Mouse (Mus musculus) embryonic facial prominence, embryonic 14.5 days (tissue): Measurements from ENCODE around the gene Atp6v0b. TPM values are rescaled to one million over a fixed set of nuclear protein-coding genes. Genes with fewer than 3 reads are reported as not detected.
A peak's percentile ranks its signal among the peaks of the same experiment; 100 is the strongest.

Experiments
- ATAC-seq: fragments of 200-750 bp; cut with Nextera tagmentation; 2 replicates; pipeline ENCODE4 v1.8.0; 2017; ENCODE audit warnings: low read depth, moderate number of reproducible peaks, moderate TSS enrichment
- DNase-seq: peaks from one replicate; pipeline ENCODE4 v3.0.0-alpha.2; 2015; ENCODE audit warnings: low spot score
- H3K27ac ChIP-seq: fragments of 300-500 bp; sonication (generic); replicated peaks from 2 replicates; pipeline ENCODE4 v1.5.1; 2014; ENCODE audit warnings: low read depth, mild to moderate bottlenecking, low read length, moderate library complexity
- H3K27me3 ChIP-seq: fragments of 300-500 bp; sonication (generic); replicated peaks from 2 replicates; pipeline ENCODE4 v1.6.1; 2014; ENCODE audit warnings: low read length; ENCODE audit not compliant: control insufficient read depth, insufficient read depth
- H3K36me3 ChIP-seq: fragments of 300-500 bp; sonication (generic); 2 replicates; pipeline ENCODE4 v1.6.1; 2014; ENCODE audit warnings: low read length, mixed read lengths; ENCODE audit not compliant: control insufficient read depth, insufficient read depth
- H3K4me1 ChIP-seq: fragments of 300-500 bp; sonication (generic); 2 replicates; pipeline ENCODE4 v1.6.1; 2014; ENCODE audit warnings: antibody characterized with exemption, low read length; ENCODE audit not compliant: control insufficient read depth, insufficient read depth
- H3K4me2 ChIP-seq: fragments of 300-500 bp; sonication (generic); 2 replicates; pipeline ENCODE4 v1.6.1; 2014; ENCODE audit warnings: low read depth, mild to moderate bottlenecking, low read length, moderate library complexity, mixed read lengths
- H3K4me3 ChIP-seq: fragments of 300-500 bp; sonication (generic); 2 replicates; pipeline ENCODE4 v1.5.1; 2014; ENCODE audit warnings: low read depth, mild to moderate bottlenecking, low read length
- H3K9ac ChIP-seq: fragments of 300-500 bp; sonication (generic); 2 replicates; pipeline ENCODE4 v1.6.1; 2014; ENCODE audit warnings: low read depth, mild to moderate bottlenecking, low read length, moderate library complexity, mixed read lengths
- H3K9me3 ChIP-seq: fragments of 300-500 bp; sonication (generic); 2 replicates; pipeline ENCODE4 v1.6.1; 2016; ENCODE audit warnings: low read length; ENCODE audit not compliant: control insufficient read depth
- WGBS: fragments of 180-500 bp; shearing (Covaris S2); extraction: QIAGEN DNeasy Blood & Tissue Kit; methylation state at CpG from one replicate; pipeline ENCODE4 v1.1.7; 2014; 5-methylcytosine and 5-hydroxymethylcytosine counted together
- polyA plus RNA-seq: library from polyadenylated mRNA; unstranded; fragments of >200 nt; fragmentation: Nextera tagmentation; extraction: Ambion mirVana; gene quantifications from 2 replicates; pipeline ENCODE4 v1.2.1, GENCODE M21; 2014

Gene Atp6v0b
- polyA plus RNA-seq, 1 experiment from 2014 or later, result 230 TPM

DNA sequence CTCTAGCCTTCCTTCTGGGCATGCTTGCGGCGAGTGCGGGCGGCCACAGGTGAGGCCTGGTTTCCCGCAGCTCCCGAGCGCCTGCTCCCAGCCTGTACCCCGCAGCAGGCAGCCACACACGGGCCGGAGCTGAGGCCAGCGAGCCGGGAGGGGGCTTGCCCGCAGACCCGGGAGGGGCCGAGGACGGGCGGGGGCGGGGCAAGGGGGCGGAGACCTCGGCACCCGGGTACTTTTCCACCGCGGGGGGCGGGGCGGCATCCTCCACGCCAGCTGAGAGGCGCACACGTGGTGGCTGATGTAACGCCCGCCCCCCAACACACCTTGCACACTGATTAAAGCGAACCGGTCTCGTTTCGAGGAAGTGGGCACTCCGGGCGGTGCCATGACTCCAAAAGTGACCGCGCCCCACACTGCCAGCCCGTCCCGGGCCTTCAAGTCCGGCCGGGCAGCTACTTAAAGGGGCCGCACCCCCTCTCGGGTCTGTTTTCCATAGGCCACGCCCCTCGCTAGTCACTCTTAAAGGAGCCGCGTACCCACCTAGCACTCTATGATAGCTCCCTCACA is 50.8 kb downstream of the Atp6v0b start:
- DNase-seq (peak; percentile 96), ATAC-seq (peak; percentile 91)
- peak overlapping the region; percentile 84 for H3K27ac ChIP-seq
- H3K4me3 ChIP-seq, result peak overlapping the region; percentile 83
- WGBS, result under 1% methylated on average over 26 of the region's 48 CpGs
- peak overlapping the region; percentile 83 for H3K9ac ChIP-seq
- no peaks in the 10 kb centered on the region for H3K36me3 ChIP-seq
- H3K4me2 ChIP-seq, result peak overlapping the region; percentile 90
- peaks cover 5% of the 10 kb centered on the region; the same call in 1 of the 2 replicates for H3K4me1 ChIP-seq
- H3K9me3 ChIP-seq, result no peaks in the 10 kb centered on the region
- H3K27me3 ChIP-seq, result no peaks in the 10 kb centered on the region

DNA sequence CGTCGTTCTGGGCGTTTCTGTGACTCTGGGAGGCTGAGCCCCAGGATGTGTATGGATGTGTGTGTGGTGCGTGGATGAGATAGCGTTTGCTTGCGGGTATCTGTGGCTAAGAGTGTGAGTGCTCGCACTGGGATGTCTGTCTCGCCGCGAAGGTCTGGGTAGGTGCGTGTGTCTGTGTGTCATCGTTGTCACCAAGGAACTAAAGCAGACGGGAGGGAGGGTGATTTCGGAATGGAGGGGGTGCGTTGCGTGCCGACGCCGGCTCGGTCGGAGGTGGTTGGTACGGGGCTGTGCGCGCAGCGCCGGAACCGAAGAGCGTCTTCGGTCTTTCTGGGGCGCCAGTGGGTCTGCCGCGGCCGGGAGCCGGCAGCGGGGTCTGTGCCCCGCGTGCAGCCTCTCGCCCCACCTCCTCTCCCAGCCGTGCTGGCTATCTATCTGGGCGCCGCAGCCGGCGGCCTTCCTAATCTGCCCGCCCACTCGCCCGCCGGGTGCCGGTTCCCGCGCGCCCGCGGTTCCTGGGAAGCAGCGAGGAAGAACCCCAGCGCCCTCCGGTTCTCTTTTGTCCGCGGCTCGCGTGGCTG is 51.5 kb downstream of the Atp6v0b start:
- 0% methylated on average over 22 of the region's 60 CpGs for WGBS
- H3K36me3 ChIP-seq, result no peaks in the 10 kb centered on the region
- peak overlapping the region; percentile 90 for H3K4me2 ChIP-seq
- peak overlapping the region; percentile 83 for H3K9ac ChIP-seq
- H3K4me3 ChIP-seq, result peak overlapping the region; percentile 83
- ATAC-seq, result peak; percentile 21
- no peaks in the 10 kb centered on the region for H3K27me3 ChIP-seq
- H3K27ac ChIP-seq, result peak overlapping the region; percentile 84
- peak; percentile 26 for DNase-seq
- H3K9me3 ChIP-seq, result no peaks in the 10 kb centered on the region
- H3K4me1 ChIP-seq, result peaks cover 5% of the 10 kb centered on the region; the same call in 1 of the 2 replicates

DNA sequence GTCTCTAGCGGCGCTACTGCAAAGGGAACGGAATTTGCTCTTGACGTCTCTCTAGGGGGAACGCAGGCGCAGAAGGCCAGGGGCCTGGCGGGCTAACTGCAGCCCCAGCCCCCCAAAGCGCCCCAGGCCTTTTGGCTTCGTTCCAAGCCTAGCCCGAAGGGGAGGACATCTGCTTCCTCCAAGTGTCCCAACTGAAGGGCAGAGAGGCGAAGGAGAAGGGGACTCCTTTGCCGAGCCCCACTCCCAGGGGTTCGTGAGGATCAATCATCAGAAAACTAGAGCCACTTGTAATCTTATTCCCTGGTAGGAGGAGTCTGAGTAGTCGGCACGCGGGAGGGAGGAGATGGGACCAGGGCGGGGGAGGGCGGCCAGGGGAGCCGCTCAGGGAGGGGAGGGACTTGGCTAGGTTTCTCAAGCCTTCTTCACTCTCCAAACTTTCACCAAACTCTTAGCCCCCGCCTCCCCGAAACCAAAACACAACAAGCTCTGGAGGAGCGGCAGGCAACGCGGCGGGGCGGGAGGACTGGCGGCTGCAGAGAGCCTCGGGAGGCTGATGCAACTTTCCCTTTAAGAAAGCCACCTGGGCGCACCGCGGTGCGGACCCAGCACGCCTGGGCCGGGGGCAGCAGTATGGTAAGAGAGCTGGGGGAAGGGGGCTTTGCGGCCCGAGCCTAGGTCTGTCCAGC is 52.1 kb downstream of the Atp6v0b start:
- ATAC-seq (peak; percentile 53), DNase-seq (peak; percentile 95)
- Histone ChIP-seq H3K27ac (peak overlapping the region; percentile 84), H3K9me3 (no peaks in the 10 kb centered on the region), H3K4me2 (peak overlapping the region; percentile 90), H3K9ac (peak overlapping the region; percentile 83), H3K27me3 (no peaks in the 10 kb centered on the region), H3K36me3 (no peaks in the 10 kb centered on the region), H3K4me3 (peak overlapping the region; percentile 83), H3K4me1 (peaks cover 5% of the 10 kb centered on the region; the same call in 1 of the 2 replicates)
- WGBS, result under 1% methylated on average over 32 of the region's 36 CpGs

DNA sequence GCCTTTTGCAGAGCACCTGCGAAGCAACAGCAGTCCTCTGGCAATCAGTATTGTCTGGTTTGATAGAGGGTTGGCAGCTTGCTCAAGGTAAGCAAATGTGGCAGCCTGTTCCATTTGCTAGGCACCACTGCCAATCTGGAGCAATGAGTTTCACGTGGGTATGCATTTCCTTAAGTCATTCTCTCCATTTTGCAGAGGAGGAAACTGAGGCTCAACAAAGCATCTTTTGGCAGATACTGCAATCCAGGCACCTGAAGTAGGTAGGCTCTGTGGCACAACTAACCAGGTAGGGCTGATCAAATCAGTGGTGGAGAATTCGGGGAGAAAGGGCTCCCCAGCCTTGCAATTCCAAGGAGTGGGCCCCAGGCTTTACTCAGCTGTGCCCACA is 52.7 kb downstream of the Atp6v0b start, which contains the start of gene Slc6a9:
Slc6a9 (plus strand) TSS at position 50 of the 388 bp plus-strand sequence.
- H3K4me2 ChIP-seq, result peak within 1 kb of the TSS; percentile 90
- peaks cover 5% of the 10 kb centered on the region; the same call in 1 of the 2 replicates for H3K4me1 ChIP-seq
- DNase-seq (no peak), ATAC-seq (no peak)
- H3K9me3 ChIP-seq, result no peaks in the 10 kb centered on the region
- no peaks in the 10 kb centered on the region for H3K36me3 ChIP-seq
- H3K4me3 ChIP-seq, result peak within 1 kb of the TSS; percentile 83
- no peaks in the 10 kb centered on the region for H3K27me3 ChIP-seq
- WGBS, result 19% methylated on average over 3 of the region's 3 CpGs
- H3K27ac ChIP-seq, result peak within 1 kb of the TSS; percentile 84
- H3K9ac ChIP-seq, result peak within 1 kb of the TSS; percentile 83

Other genes with a start within 250 kb of the Atp6v0b start
- gene Dmap1, start 205.1 kb downstream of the Atp6v0b start, polyA plus RNA-seq, result 56.2 and 66.1 TPM in 2 replicates
- not detected in 2 replicates for gene Gm12845, start 162.9 kb downstream of the Atp6v0b start, polyA plus RNA-seq
- not detected in 2 replicates for gene Klf17, start 121.7 kb downstream of the Atp6v0b start, polyA plus RNA-seq
- gene Slc6a9, start 52.8 kb downstream of the Atp6v0b start, polyA plus RNA-seq, result 5.5 and 10.4 TPM in 2 replicates
- gene Ccdc24, start 14.8 kb downstream of the Atp6v0b start, polyA plus RNA-seq, result 2.3 and 3.3 TPM in 2 replicates
- 34.3 and 42.8 TPM in 2 replicates for gene B4galt2, start 3.8 kb downstream of the Atp6v0b start, polyA plus RNA-seq
- 13.4 and 15.0 TPM in 2 replicates for gene Dph2, start 4.7 kb upstream of the Atp6v0b start, polyA plus RNA-seq
- 38.2 and 40.6 TPM in 2 replicates for gene Ipo13, start 27.7 kb upstream of the Atp6v0b start, polyA plus RNA-seq
- gene Artn, start 42.4 kb upstream of the Atp6v0b start, polyA plus RNA-seq, result 2.1 and 2.8 TPM in 2 replicates
- gene St3gal3, start 247.6 kb upstream of the Atp6v0b start, polyA plus RNA-seq, result 5.6 and 6.6 TPM in 2 replicates